ENCODE assay signal across 9 mouse cellular contexts in the genomic region with DNA sequence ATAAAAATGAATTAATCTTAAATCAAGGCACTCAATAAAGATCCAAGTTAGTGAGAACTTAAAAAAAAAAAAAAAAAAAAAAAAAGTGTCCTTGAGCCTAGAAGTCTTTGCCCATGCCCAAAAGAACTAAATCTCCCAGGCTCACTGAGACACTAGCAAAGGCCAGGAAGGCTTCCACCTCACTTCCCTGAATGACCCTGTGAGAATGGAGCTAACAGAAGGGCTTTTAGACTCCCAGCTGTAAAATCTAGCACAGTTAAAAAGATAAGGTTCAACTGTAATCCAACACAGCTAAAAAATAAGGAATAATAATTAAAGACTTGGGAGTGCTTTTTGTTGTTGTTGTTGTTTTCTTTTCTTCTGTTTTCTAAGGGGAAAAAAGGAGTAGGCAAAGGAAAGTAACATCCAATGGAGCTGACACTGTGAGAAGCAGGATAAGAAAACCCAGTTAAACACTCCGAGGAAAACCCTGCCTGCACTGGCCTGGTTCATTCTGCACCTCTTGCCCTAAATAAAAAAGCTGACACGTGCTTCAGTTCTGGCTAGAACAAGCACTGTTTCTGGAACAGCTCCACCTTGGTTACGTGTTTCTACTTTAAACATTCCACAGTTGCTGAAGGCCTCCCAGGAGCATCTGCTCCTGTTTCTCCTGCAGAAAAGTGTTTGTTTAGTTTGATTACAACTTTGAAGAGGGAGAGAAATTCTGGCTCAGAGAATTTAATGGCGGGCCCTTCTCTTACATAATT. TPM values are rescaled to one million over a fixed set of nuclear protein-coding genes. Genes with fewer than 3 reads are reported as not detected.
DNase-seq lines count a peak whose midpoint lies in the region; ATAC-seq and TF ChIP-seq lines count a peak whose summit lies in the region.
"Had no signal": no experiment of that assay in that cellular context is flagged by ENCODE, and none has a peak within 500 bp of the region (broad histone marks: within the 10 kb centered on the region; RNA-seq: fewer than 3 reads in every experiment).

No protein-coding gene starts in this region.

- H3K27ac ChIP-seq in liver, postnatal 0 days (ENCODE audit: low read depth): peak overlapping the region; percentile 77
- no peak overlapping the region for H3K27ac ChIP-seq in midbrain, embryonic 15.5 days
- H3K27ac ChIP-seq: midbrain, embryonic 12.5 days had no signal

- H3K4me1 ChIP-seq in liver, postnatal 0 days (ENCODE audit: insufficient read depth): peaks cover 11% of the 10 kb centered on the region
- H3K4me1 ChIP-seq in lung, adult 2 months (ENCODE audit: control insufficient read depth, insufficient read depth, low read length): peaks cover 12% of the 10 kb centered on the region
- peaks cover 9% of the 10 kb centered on the region for H3K4me1 ChIP-seq in midbrain, embryonic 15.5 days

- no peaks in the 10 kb centered on the region for H3K9me3 ChIP-seq in liver, postnatal 0 days (ENCODE audit: low read length)
- H3K9me3 ChIP-seq in midbrain, embryonic 15.5 days: no peaks in the 10 kb centered on the region
- H3K9me3 ChIP-seq: midbrain, embryonic 12.5 days had no signal

- no peak overlapping the region for H3K4me3 ChIP-seq in liver, postnatal 0 days (ENCODE audit: low read depth, low read length)
- H3K4me3 ChIP-seq in lung, adult 2 months (replicated peaks; ENCODE audit: extremely low read depth, low read depth, low read length): no peak overlapping the region
- H3K4me3 ChIP-seq in midbrain, embryonic 15.5 days: no peak overlapping the region
- H3K4me3 ChIP-seq: midbrain, embryonic 12.5 days had no signal

- H3K27me3 ChIP-seq in liver, postnatal 0 days (ENCODE audit: insufficient read depth, low read length): no peaks in the 10 kb centered on the region
- no peaks in the 10 kb centered on the region for H3K27me3 ChIP-seq in midbrain, embryonic 15.5 days (replicated peaks)
- H3K27me3 ChIP-seq: midbrain, embryonic 12.5 days had no signal

- intact Hi-C loops in heart, postnatal 36 days (cut with DNase I): no loop called here

- DNase-seq in adrenal gland, postnatal 14 days: peak; percentile 33
- no peak for DNase-seq in adrenal gland, postnatal 25 days
- no peak for DNase-seq in liver, postnatal 0 days
- DNase-seq in liver: no peak
- peak; percentile 41 to 49 for DNase-seq in heart, postnatal 36 days
- DNase-seq in lung, adult 2 months: peak; percentile 44
- DNase-seq in urinary bladder, postnatal 4 days (ENCODE audit: low spot score in 2 of 2): no peak

- TF ChIP-seq EP300 in liver, postnatal 0 days (IDR thresholded peaks at IDR 0.05; ENCODE audit: low read depth): no peak

- no peak for TF ChIP-seq POLR2A in lung, adult 2 months (IDR thresholded peaks at IDR 0.05; ENCODE audit: borderline replicate concordance, extremely low read depth, low read depth, low read length)

- WGBS in liver, postnatal 0 days (ENCODE audit: insufficient replicate concordance): 41% methylated on average over 4 of the region's 4 CpGs
- WGBS in lung, adult 2 months: 9% methylated on average over 4 of the region's 4 CpGs
- 45% methylated on average over 4 of the region's 4 CpGs for WGBS in midbrain, embryonic 15.5 days

- TF ChIP-seq CTCF in liver, postnatal 0 days (IDR thresholded peaks at IDR 0.05; ENCODE audit: low read depth): no peak
- no peak for TF ChIP-seq CTCF in lung, adult 2 months (IDR thresholded peaks at IDR 0.05; ENCODE audit: insufficient read depth, low read length)

- H3K4me2 ChIP-seq in liver, postnatal 0 days (ENCODE audit: low read depth, low read length): no peak overlapping the region
- H3K4me2 ChIP-seq in midbrain, embryonic 15.5 days: no peak overlapping the region
- H3K4me2 ChIP-seq: midbrain, embryonic 12.5 days had no signal

- no peak overlapping the region for H3K9ac ChIP-seq in liver, postnatal 0 days (replicated peaks)
- no peak overlapping the region for H3K9ac ChIP-seq in midbrain, embryonic 15.5 days
- H3K9ac ChIP-seq: midbrain, embryonic 12.5 days had no signal

- H3K36me3 ChIP-seq in liver, postnatal 0 days (replicated peaks; ENCODE audit: insufficient read depth, low read length): no peaks in the 10 kb centered on the region
- H3K36me3 ChIP-seq in midbrain, embryonic 15.5 days (replicated peaks): no peaks in the 10 kb centered on the region
- H3K36me3 ChIP-seq: midbrain, embryonic 12.5 days had no signal

- peak; percentile 55; the same call in 1 of the 2 replicates for ATAC-seq in liver, postnatal 0 days
- ATAC-seq in midbrain, embryonic 15.5 days (replicated peaks): no peak

RNA-seq across cellular contexts. Expression of gene Znrf3, which starts 23.0 kb away (rescaled TPM):
- total RNA-seq in adrenal gland, postnatal 14 days (2021): 25.0 and 26.2 TPM in 2 replicates
- total RNA-seq in adrenal gland, postnatal 25 days (2021): 25.6 and 43.2 TPM in 2 replicates
- 3.9 and 4.5 TPM in 2 replicates for polyA plus RNA-seq in liver, postnatal 0 days (2015; fragmentation: Nextera tagmentation; extraction: Ambion mirVana)
- total RNA-seq in heart, postnatal 36 days (2021): 1 to 10 TPM; 8.7 to 9.1 TPM
- polyA plus RNA-seq in lung, adult 2 months (2012; rRNA removed): 10.8 and 14.4 TPM in 2 replicates
- 7.1 and 7.8 TPM in 2 replicates for polyA plus RNA-seq in midbrain, embryonic 15.5 days (2015; fragmentation: Nextera tagmentation; extraction: Ambion mirVana)

Comparison
In these comparisons a context has a peak if more than half of its experiments do, and no peak if none do; other contexts are left out.
1. DNase-seq: peak in adrenal gland, postnatal 14 days (single experiment), heart, postnatal 36 days (2 of 2) and lung, adult 2 months (single experiment); none in adrenal gland, postnatal 25 days (single experiment), liver, postnatal 0 days (single experiment), liver (single experiment) and urinary bladder, postnatal 4 days (0 of 2).